Mouse (Mus musculus) CH12.LX (cell line): ENCODE results near the gene Runx2.

ENCODE experiments used
- CHD2 ChIP-seq: IDR thresholded peaks from 2 replicates; pipeline ENCODE4 v1.6.1; 2011; ENCODE audit warnings: low read length, improper control_type of control experiment
- CTCF ChIP-seq, 2 experiments: IDR thresholded peaks in 1 of 2; conservative IDR thresholded peaks in 1 of 2; 2 replicates each; pipeline ENCODE4 v1.5.1; 2011 to 2012; ENCODE audit warnings: low read depth in 2 of 2, low read length in 2 of 2, improper control_type of control experiment in 1 of 2, inconsistent platforms in 1 of 2, mild to moderate bottlenecking in 1 of 2, moderate library complexity in 1 of 2
- ETS1 ChIP-seq: conservative IDR thresholded peaks from 2 replicates; pipeline ENCODE4 v1.6.1; 2012; ENCODE audit warnings: low read depth, mild to moderate bottlenecking, inconsistent platforms, low read length, improper control_type of control experiment, moderate library complexity
- SIN3A ChIP-seq: IDR thresholded peaks from 2 replicates; pipeline ENCODE4 v1.6.1; 2012; ENCODE audit warnings: low read length, improper control_type of control experiment, inconsistent platforms

GRCm38 (mm10) chr17:44669985-44670384, 144.6 kb downstream of the Runx2 start:
- TF ChIP-seq CTCF (conservative IDR thresholded peaks at IDR 0.05 in 1 of 2, IDR thresholded peaks at IDR 0.05 in 1 of 2; ENCODE audit: low read depth in 2 of 2, low read length in 2 of 2) (no peak), SIN3A (no peak), CHD2 (no peak), ETS1 (no peak)
